Mouse (Mus musculus): ENCODE measurements around the gene Mns1.

DNA sequence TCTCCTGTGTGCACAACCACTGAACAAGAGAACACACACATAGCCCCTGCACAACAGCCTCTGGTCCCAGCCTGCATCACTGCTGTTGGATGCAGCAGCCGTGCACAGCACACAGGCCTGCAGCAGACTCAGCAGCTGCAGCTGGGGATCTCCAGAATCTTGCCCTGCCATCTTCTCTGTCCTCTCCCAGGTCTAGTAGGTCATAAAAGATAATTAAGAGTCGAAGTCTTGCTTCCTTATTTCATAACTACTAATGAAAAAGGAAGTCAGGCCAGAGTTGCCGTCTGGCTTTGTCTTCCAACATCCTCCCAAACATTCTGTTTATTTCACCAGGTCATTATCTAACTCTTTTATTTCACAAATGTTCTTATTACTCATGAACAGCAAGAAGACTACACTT, 23.0 kb downstream of the Mns1 start:
- TF ChIP-seq GATA1 (IDR thresholded peaks at IDR 0.05; ENCODE audit: borderline replicate concordance, low read length) (no peak), FLI1 (IDR thresholded peaks at IDR 0.05; ENCODE audit: low read length) (no peak)
